Mouse (Mus musculus) urinary bladder, postnatal 14 days (tissue): ENCODE results near the gene Abtb2.
A peak's percentile ranks its signal among the peaks of the same experiment; 100 is the strongest.
"Not testable (repeated sequence)": the region's sequence is repeated elsewhere in the genome, so short reads cannot be mapped to it uniquely, and the experiment has no call there.

ENCODE experiments used
- DNase-seq: peaks from one replicate; pipeline ENCODE4 v3.0.0; 2021; ENCODE audit warnings: low spot score

Abtb2 gene

GRCm38 (mm10) chr2:103565732-103566422 lies at the start of gene Abtb2:
Abtb2 (plus strand) TSS chr2:103566310.
- DNase-seq: peak; percentile 93

- DNase-seq: no peak
These were observed 49.6 kb upstream of the Abtb2 start for GRCm38 (mm10) chr2:103516472-103516871.

GRCm38 (mm10) chr2:103525596-103525995 lies 40.5 kb upstream of the Abtb2 start:
- no peak for DNase-seq

- DNase-seq: peak; percentile 80
These were observed 19.0 kb upstream of the Abtb2 start for GRCm38 (mm10) chr2:103547132-103547531.

GRCm38 (mm10) chr2:103550301-103550700 lies 15.8 kb upstream of the Abtb2 start:
- DNase-seq: not testable (repeated sequence)

GRCm38 (mm10) chr2:103554041-103554440 lies 12.1 kb upstream of the Abtb2 start:
- no peak for DNase-seq

- peak; percentile 18 for DNase-seq
These were observed 9.8 kb upstream of the Abtb2 start for GRCm38 (mm10) chr2:103556125-103556877.

- no peak for DNase-seq
These were observed 5.2 kb upstream of the Abtb2 start for GRCm38 (mm10) chr2:103560955-103561354.

- DNase-seq: no peak
These were observed 1.6 kb upstream of the Abtb2 start for GRCm38 (mm10) chr2:103564427-103565023.

- peak; percentile 20 for DNase-seq
These were observed 929 bp upstream of the Abtb2 start for GRCm38 (mm10) chr2:103565171-103565591.

GRCm38 (mm10) chr2:103566423-103566712 lies 258 bp downstream of the Abtb2 start:
- no peak for DNase-seq

- peak; percentile 55 for DNase-seq
These were observed 807 bp downstream of the Abtb2 start for GRCm38 (mm10) chr2:103566713-103567521.

- DNase-seq: no peak
These were observed 2.1 kb downstream of the Abtb2 start for GRCm38 (mm10) chr2:103568161-103568560.

- no peak for DNase-seq
These were observed 3.6 kb downstream of the Abtb2 start for GRCm38 (mm10) chr2:103569716-103570115.

GRCm38 (mm10) chr2:103572354-103572753 lies 6.2 kb downstream of the Abtb2 start:
- DNase-seq: no peak

GRCm38 (mm10) chr2:103576371-103576770 lies 10.3 kb downstream of the Abtb2 start:
- DNase-seq: no peak

- peak; percentile 43 for DNase-seq
These were observed 11.9 kb downstream of the Abtb2 start for GRCm38 (mm10) chr2:103577752-103578662.

GRCm38 (mm10) chr2:103578663-103579213 lies 12.6 kb downstream of the Abtb2 start:
- DNase-seq: no peak

- no peak for DNase-seq
These were observed 14.6 kb downstream of the Abtb2 start for GRCm38 (mm10) chr2:103580756-103581155.

- no peak for DNase-seq
These were observed 15.3 kb downstream of the Abtb2 start for GRCm38 (mm10) chr2:103581369-103581897.

GRCm38 (mm10) chr2:103583316-103583715 lies 17.2 kb downstream of the Abtb2 start:
- DNase-seq: no peak
